Comparison of ENCODE assay signal across 10 mouse cellular contexts in the genomic region with DNA sequence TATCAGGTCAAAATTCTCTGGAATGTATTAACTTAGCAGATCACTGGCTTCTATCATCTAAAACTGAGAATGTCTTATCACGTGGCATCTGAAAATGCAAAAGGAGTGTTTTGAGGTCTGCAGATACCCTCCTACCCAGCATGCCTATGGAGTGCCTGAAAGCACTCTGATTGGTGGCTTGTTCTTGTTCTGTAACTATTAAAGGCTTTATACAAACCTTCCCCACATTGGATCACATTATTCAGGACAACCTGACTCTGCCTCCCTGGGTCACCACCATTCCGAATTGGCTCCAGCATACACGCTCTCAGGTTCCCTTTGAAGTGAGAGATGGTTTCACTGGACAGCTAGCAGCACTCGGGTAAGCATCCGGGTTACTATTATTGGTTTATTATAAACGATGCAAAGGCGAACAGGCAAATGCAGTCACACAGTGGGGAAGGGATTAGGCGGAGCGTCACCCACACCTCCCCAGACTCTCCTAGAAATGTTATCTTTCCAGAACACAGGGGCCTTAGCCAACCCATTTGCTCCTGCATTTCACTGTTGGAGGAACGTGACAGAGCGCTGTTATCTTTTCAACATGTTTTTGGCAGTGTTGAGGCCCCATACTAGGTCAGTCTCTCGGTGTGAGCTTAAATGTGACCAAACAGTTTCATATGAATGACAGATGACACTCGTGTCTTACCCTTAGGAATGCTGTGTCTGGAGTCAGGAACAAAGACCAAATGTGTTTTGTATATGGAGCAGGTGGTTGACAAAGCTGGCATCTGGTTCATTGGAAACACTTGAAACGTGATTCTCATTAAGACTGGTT. TPM values are rescaled to one million over a fixed set of nuclear protein-coding genes. Genes with fewer than 3 reads are reported as not detected.
DNase-seq lines count a peak whose midpoint lies in the region; ATAC-seq lines count a peak whose summit lies in the region.
"Had no signal": no experiment of that assay in that cellular context is flagged by ENCODE, and none has a peak within 500 bp of the region (broad histone marks: within the 10 kb centered on the region; RNA-seq: fewer than 3 reads in every experiment).

No protein-coding gene starts in this region.

- H3K4me3 ChIP-seq in lung, embryonic 15.5 days = no peak overlapping the region
- H3K4me3 ChIP-seq in limb, embryonic 13.5 days = no peak overlapping the region
- H3K4me3 ChIP-seq: hindbrain, embryonic 13.5 days had no signal

- H3K27me3 ChIP-seq in lung, embryonic 15.5 days = no peaks in the 10 kb centered on the region
- no peaks in the 10 kb centered on the region for H3K27me3 ChIP-seq in limb, embryonic 13.5 days
- H3K27me3 ChIP-seq: hindbrain, embryonic 13.5 days had no signal

- intact Hi-C loops in gastrocnemius, postnatal 36 days (cut with DNase I) = no loop called here

- H3K9me3 ChIP-seq in lung, embryonic 15.5 days = no peaks in the 10 kb centered on the region
- H3K9me3 ChIP-seq in limb, embryonic 13.5 days = no peaks in the 10 kb centered on the region
- H3K9me3 ChIP-seq: hindbrain, embryonic 13.5 days had no signal

- H3K9ac ChIP-seq in lung, embryonic 15.5 days = no peak overlapping the region
- H3K9ac ChIP-seq in limb, embryonic 13.5 days = no peak overlapping the region
- H3K9ac ChIP-seq: hindbrain, embryonic 13.5 days had no signal

- ATAC-seq in lung, embryonic 15.5 days (ENCODE audit: borderline replicate concordance, extremely low read depth, low FRiP score, low TSS enrichment) = peak; percentile 64; the same call in 1 of the 2 replicates
- peak; percentile 54; the same call in 1 of the 2 replicates for ATAC-seq in limb, embryonic 13.5 days (ENCODE audit: low FRiP score, low read depth)

- peak; percentile 8 for DNase-seq in embryo, embryonic 10.5 days (ENCODE audit: low spot score)
- DNase-seq in embryo, embryonic 11 days = no peak
- DNase-seq in lung, adult 18-20 months = no peak
- peak; percentile 33 to 70 for DNase-seq in spleen, postnatal 36 days (ENCODE audit: low spot score in 2 of 2)
- no peak for DNase-seq in natural killer cell, adult 2 months (ENCODE audit: low spot score in 2 of 2)
- no peak for DNase-seq in gastrocnemius, postnatal 36 days
- DNase-seq: adrenal gland, postnatal 14 days had no signal

- WGBS in lung, embryonic 15.5 days = 46% methylated on average over 14 of the region's 14 CpGs
- WGBS in limb, embryonic 13.5 days = 48% methylated on average over 14 of the region's 14 CpGs

- no peaks in the 10 kb centered on the region for H3K36me3 ChIP-seq in lung, embryonic 15.5 days
- H3K36me3 ChIP-seq in limb, embryonic 13.5 days = no peaks in the 10 kb centered on the region
- H3K36me3 ChIP-seq: hindbrain, embryonic 13.5 days had no signal

- no peak overlapping the region for H3K27ac ChIP-seq in lung, embryonic 15.5 days
- no peak overlapping the region for H3K27ac ChIP-seq in limb, embryonic 13.5 days
- H3K27ac ChIP-seq: hindbrain, embryonic 13.5 days had no signal

- H3K4me1 ChIP-seq in lung, embryonic 15.5 days = no peaks in the 10 kb centered on the region
- peaks cover 18% of the 10 kb centered on the region for H3K4me1 ChIP-seq in limb, embryonic 13.5 days
- H3K4me1 ChIP-seq: hindbrain, embryonic 13.5 days had no signal

- H3K4me2 ChIP-seq in lung, embryonic 15.5 days = no peak overlapping the region
- no peak overlapping the region for H3K4me2 ChIP-seq in limb, embryonic 13.5 days (replicated peaks)
- H3K4me2 ChIP-seq: hindbrain, embryonic 13.5 days had no signal

RNA-seq across cellular contexts. Expression of a gene that starts 8.8 kb away (rescaled TPM):
- polyA plus RNA-seq in lung, embryonic 15.5 days (2015; fragmentation: Nextera tagmentation; extraction: Ambion mirVana) = 0.97 and 2.1 TPM in 2 replicates
- 1.4 and 2.2 TPM in 2 replicates for polyA plus RNA-seq in limb, embryonic 13.5 days (2015; fragmentation: Nextera tagmentation; extraction: Ambion mirVana)
- total RNA-seq in gastrocnemius, postnatal 36 days (2021) = under 1 TPM; 0.18 to 0.74 TPM

Comparison
In these comparisons a context has a peak if more than half of its experiments do, and no peak if none do; other contexts are left out.
1. DNase-seq: peak in embryo, embryonic 10.5 days (single experiment) and spleen, postnatal 36 days (2 of 2); none in embryo, embryonic 11 days (single experiment), lung, adult 18-20 months (0 of 2), natural killer cell, adult 2 months (0 of 2) and gastrocnemius, postnatal 36 days (0 of 2).